Mouse (Mus musculus) naive thymus-derived CD4-positive, alpha-beta T cell, adult 2 months (primary cell): ENCODE data around the gene Ada.

Experiments used
- DNase-seq: peaks from one replicate; pipeline ENCODE4 v3.0.0-alpha.2; 2011; ENCODE audit warnings: low read depth

Gene Ada

DNA sequence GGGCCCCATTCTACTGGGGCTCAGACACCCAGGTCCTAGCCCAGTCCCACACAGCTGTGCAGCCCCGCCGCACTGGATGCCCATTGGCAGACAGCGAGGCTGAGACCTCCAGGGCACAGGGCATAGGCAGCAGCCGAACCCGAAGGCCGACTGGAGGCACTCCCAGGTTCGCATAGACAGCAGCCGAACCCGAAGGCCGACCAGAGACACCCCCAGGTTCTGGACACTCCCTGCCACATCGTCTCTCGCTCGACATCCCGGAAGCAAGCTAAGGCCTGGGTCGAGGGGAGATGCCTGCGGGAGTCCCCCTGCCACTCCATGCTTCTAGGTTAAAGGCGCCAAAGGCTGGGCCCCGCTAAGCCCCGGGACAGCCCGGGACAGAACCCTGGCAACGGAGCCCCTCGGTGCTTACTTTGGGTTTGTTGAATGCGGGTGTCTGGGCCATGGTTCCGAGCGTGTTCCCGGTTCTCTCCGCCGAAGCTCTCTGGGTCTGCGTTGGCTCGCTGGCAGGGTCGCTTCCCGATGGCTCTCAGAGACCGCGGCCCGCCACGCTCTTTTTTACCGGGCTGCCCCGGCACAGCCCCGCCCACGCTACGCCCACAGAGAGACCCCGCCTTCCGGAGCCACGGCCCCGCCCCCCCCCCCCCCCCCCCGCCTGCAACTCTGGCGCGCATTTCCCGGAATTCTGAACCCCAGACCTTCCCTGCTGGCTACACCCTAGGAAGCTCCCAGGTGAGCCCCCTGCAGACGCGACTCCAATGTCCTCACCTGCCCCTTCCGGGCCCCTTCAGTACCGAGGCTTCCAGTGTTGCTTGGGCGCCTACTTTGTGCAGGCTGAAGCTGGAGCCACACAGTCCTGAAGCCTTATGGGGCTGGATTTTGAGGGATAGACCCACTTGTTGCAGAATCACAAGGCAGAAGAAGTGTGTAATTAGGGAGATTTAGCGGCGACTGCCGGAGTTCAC, at the start of gene Ada:
Ada (minus strand) TSS at position 593 of the 965 bp plus-strand sequence.
- peak; percentile 66 for DNase-seq

DNA sequence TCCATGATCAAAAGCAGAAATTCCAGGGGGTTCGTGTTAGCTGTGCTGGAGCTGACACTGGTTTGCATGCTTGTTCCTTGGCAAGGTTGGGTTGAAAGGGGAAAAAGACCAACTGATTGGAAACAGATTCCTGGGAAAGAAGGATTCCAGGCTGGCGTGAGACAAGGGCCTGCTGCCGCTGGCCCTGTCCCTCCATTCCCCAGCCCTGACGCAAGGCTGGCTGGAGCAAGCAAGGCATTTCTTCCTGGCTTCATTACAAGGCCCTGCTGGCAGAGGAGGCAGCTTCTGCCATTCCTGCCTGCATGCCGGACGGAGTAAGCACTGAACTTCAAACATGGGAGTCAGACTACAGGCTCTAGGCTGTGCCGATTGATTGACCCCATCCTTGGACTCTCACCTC, 48.4 kb upstream of the Ada start:
- DNase-seq: no peak

DNA sequence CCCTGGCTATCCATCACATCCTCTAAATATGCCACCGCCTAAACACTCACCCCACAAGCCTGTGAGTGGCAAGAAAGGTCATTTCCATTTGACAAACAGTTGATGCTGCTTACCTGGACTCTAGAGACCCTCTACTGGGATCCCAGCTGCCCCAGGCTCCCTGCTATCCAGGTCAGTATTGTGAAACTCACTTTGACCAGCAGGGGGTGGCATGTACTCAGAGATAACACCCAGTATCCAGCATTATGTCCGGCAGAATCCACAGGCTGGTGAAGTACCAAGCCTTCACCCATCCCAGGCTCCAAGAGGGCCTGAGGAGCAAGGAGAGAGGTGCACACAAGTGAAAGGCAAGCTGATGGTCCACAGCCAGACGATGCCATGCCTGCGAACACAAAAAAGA, 38.4 kb upstream of the Ada start:
- DNase-seq: peak; percentile 53

DNA sequence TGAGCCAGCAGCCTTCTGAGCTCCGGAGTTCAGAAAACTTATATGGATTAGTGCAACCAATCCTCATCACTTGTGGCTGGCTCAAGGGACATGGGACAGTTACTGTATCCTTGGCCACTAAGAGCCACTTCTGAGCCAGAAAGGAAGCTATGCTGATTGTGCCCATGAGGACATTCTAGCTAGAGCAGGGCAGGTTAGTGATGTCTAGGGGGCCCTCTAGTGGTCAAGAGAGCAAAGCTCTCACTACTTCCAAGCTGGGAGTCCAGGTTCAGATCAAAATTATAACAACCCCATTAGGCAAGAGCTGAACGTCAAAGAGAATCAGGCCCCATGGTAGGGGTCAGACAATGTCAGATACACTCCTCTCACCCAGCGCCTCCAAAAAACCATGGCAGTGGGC, 37.7 kb upstream of the Ada start:
- peak; percentile 69 for DNase-seq

DNA sequence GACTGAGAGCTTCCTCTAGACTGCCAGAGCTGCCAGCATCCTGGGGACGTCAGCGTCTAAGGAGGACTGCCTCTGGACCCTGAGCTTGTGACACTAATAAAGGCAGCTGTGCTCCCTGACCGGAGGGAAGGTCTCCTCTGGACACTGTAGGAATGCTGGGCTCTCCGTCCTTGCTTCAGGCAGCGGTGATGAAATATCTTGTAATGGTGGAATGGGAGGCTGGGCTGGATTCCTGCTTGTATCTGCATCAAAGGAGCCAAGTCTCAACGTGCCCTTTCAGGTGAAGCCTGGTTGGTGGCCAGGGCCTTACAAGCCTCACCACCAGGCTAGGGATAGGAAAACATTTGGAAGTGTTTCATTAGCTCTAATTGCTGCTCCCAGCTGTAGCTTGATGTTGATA, 37.0 kb upstream of the Ada start:
- DNase-seq: no peak

DNA sequence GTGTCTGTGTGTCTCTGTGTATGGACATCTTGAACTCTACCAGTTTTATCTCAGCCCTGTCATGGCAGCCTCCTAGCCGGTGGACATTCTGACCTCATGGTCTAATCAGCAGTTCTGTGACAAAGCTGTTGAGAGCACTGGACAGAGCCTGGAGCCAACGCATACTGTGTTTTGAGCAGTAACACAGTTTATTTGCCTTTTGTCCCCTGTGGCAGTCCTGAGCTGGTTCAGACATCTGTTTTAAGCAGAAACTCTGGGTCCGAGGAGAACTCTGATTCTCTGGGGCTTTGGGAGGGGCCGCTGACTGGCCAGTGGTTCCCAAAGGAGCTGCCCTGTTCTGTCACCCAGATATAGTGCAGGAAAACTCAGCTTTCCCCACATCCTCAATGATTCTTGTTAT, 33.9 kb upstream of the Ada start:
- no peak for DNase-seq

DNA sequence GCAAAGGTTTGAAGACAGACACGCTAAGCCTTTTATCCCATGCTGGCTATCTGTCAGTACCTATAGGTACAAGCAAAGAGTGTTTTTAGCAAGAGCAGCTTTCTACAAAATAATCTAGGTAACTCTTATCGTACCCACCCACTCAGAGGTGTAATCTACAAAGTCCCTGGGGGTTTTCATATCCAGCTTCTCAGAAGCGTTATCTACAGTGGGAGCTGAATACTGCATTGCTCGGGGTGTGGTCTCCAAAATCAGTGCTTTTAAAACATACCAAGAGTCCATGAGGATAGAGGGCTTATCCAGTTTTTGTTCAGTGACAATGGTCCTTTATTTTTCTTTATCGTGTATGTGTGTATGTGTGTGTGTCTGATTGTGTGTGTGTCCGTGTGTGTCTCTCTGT, 33.3 kb upstream of the Ada start:
- no peak for DNase-seq

DNA sequence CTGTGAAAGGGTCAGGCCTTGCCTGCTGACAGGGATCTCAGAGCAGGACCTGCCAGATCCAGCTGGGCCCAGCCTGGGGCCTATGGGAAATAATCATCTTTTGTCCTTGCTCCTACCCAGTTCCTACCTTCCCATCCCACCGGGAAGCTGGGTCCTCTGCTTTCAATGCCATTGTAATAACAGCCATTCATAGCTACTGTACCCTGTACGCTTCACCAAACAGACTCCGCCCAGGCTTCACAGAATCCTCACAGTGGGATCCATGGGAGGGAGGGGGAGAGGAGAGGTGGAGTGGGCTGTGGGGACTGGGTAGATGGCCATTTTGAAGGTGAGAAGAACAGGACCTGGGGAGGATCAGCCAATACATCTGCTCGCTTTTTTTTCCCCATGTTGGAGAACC, 28.9 kb upstream of the Ada start:
- no peak for DNase-seq

DNA sequence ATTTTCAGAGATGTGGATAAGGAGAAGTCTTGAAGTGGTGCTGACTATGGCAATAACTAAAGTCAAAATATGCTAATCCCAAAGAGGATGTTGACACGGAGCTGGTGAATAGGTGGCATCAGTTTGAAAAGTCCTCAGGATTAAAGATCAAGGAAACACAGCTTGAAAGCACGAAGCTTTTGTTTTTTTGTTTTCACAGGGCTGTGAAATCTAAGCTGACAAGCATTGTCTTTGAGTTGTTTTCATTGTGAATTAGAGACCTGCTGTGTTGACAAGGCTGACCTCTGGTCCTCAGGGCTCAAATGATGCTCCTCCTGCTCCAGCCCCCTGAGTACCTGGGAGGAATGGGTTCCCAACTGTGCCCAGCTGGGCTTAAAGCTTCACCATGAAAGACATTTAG, 27.0 kb upstream of the Ada start:
- no peak for DNase-seq

DNA sequence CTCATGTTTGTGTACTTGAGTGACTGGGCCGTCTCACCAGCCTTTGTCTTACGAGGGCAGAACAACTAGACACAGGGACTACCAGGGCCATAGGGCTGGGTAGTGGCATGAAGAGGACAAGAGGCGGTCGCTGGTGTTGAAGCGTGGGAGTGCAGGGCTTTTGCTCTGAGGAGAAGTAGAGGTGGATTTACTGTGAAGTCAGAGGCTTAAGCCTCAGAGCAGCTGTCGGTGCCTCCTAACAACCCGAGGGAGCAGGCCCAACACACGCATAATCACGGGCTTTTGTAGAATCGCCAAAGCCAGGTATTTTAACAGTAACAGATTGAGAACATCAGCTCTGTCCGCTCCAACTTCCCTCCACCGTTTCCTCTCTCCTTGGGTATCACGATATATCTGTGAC, 26.6 kb upstream of the Ada start:
- no peak for DNase-seq

DNA sequence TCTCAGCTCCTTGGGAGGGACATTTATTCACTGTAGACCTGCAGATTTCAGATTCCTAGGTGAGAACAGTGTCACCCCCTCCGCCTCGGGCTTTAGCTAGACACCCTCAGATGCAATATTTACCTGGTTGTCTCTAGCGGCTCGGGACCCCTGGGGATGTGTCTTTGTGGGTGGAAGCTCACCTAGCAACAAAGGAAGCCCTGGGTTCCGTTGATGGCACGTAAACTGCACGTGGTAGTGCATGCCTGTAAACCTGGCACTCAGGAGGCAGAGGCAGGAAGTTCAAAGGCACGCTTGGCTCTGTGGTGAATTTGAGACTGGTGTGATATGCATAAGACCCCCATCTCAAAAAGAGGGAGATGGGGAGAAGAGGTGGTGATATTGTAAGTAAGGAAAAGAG, 20.7 kb upstream of the Ada start:
- DNase-seq: no peak

DNA sequence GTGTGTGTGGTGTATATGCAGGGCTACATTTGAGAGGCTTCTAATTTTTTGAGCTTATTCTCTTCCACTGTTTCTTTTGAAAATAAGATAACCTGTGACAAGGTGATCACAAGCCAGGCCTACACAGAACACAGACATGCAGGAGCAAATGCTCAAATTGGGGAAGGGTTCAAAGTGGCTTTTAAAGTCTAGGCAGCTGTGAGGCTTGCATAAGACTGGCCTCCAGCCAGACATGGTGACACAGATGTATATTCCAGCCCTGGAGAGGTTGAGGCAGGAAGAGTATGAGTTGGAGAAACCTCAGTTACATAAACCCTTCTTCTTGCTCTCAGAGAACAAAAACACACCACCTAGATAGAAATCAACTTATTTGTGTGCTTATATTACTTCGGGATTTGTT, 16.9 kb upstream of the Ada start:
- DNase-seq: no peak

DNA sequence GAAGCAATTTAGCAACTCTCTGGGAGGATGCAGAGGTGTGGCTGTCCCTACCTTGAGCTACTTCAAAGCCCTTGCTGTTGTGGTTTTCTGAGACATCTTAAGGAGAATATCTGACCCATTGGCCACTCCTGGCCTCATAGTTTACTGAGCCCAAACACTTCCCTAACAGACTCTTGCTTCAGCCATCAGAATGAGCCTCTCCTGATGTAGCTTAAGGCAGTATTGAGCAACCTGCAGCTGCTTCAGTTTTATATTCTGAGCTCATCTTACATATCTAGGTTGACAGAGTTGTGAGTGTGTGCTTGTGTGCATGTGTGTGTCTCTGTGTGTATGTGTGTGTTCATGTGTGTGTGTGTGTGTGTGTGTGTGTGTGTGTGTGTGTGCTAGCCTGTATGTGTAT, 16.2 kb upstream of the Ada start:
- DNase-seq: no peak

DNA sequence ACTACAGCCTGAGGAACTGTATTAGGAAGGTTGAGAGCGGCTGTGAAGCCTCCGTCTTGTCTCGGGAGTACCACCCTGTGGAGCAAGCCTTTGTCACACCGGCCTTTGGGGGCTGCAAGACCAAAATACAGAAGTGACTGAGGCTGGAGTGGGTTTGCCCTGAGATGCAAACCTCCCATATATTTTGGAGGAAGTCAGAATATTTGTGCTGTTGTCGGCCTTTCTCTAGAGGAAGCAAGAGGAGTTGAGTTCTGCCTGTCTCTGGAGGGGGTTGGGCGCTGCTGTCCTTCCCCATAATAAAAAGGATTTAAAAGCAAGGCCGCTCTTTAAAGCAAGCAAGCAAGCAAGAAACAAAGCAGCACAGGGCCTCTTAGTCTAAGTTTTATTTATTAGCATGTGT, 11.4 kb upstream of the Ada start:
- no peak for DNase-seq

DNA sequence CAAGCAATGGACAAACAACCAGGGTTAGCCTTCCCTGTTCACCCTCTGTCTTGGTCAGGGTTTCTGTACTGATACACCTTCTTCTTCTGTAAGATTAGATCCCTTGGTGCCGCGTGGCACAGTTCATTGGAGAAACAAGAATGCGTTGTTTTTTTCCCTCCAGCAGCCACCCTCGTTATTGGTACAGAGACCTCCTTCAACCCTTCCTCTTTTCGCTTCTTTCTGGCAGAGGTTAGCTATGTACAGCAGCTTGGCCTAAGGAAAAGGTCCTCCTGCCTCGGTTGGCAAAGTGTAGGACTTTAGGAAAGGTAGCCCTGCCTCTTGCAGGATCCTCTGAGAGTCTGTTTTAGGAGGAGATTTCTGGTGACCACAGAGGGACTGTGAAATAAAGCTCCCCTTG, 10.6 kb upstream of the Ada start:
- DNase-seq: no peak

DNA sequence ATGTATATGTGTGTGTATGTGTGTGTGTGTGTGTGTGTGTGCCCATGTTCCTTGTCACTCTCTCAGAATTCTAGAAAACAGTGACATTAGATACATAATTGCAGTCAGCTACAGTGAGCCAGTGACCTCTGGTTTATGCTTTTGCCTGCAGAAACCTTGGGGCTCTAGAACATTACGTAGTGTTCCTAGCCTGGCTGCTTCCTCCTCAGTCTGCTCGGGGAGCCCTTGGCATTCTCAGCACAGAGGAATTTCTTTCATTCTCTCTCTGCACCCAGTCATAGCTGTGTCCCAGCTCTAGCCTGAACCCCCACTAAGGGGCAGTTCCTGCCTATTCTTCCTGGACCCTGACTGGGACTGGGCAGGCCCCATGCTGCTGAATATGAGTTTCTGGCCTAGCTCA, 8.1 kb upstream of the Ada start:
- no peak for DNase-seq

DNA sequence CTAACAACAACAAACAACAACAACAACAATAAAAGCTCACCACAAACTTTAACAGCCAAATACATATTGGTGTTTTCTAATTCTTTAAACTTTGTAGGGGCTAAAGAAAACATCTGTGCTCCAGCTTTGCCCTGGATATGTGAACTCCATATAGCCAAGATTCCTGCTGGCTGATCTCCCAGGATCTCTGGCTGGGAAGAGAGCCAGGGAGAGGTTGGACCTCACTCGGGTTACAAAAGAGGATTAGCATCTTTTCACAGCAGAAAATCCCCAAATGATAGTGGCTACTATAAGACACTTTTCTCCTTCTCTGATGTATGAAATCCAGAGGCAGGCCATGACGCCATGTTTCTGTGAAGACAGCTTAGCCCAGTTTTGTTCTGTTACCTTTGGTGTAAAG, 6.7 kb upstream of the Ada start:
- DNase-seq: no peak

DNA sequence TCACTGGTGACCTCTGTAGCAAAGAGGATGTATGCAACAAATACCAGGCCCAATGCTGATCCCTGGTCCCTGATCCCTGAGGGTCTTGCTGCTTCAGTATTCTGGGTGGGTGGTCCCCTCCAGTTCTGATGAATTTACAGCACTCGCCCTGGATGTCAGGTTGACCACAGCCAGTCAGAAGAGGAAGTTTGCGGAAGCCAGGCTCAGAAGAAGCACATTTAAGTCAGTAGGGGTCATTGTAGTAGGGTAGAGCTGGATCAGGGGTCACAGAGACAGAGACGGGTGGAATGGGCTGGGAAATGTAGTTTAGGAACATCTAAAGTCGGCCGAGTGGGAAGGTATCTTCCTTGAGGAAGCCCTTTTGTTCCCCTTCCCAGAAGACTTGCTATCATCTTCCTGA, 4.2 kb upstream of the Ada start:
- DNase-seq: no peak

DNA sequence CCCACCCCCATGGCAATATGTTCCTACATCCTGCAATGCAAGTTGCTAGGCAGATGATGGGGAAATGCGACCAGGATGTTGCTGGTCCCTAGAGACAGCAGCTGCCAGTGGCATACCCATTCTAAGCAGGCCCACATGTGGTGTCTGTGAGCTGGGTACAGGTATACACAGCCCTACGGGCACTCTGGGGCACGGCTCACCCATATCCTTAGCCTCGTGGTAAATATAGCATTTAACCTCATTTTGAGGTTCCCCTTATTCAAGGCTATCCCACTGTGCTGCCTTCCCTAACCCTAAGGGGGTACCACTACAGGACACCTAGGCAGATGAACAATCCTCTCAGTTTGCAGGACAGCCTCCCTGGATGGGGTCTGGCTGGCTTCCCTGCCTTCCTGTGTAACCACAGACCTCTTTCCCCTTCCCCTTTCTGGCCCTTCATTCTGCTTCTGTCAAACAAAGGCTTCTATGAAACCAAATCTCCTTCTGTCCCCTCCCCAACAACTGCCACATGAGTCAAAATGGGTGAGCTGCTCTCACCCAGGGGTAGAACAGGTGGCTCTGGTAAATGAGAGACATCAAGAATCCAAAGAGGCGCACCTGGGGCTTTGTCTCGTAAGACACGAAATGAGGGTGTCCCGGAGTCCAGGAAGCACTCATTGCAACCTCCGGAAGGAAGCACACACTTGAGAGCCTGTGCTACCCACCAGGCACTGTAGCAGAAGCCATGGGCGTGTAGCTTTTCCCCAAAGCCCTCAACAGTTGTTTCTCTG, 5.1 kb downstream of the Ada start:
- DNase-seq: peak; percentile 42

DNA sequence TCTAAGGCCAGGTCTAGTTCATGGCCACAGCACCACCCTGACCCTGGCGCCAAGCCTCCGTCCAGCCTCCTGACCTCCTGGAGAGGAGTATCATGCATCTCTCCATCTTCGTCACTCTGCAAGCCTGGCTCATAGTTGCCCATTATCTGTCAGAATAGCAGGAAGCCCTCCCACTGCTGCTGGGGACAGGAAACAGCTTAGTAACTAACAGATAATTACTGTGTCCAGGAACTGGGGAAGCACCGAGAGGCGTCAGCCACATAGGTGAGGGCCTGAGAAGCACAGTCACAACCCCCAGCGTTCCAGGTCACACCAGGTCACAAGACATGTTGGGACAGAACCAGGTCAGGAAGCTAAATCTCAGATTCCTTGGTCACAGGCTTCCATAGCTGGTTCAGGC, 6.7 kb downstream of the Ada start:
- DNase-seq: no peak

DNA sequence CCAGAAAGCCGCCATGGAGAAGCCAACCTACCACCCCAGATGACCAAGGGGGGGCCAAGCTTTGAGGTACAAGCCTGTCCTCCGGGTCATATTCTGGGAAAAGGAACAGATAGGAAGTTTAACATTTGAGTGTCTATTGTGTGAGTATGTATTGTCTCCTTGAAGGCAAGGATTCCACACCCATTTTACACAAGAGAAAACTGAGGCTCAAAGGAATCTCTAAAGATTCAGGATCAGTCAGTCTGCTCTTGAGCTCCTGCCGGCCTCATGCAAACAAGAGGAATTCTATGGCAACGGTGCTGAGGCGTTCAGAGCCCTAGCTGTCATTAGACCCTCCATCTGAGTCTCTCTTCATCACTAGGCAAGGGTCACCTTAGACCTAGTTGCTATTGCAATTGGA, 7.4 kb downstream of the Ada start:
- no peak for DNase-seq

DNA sequence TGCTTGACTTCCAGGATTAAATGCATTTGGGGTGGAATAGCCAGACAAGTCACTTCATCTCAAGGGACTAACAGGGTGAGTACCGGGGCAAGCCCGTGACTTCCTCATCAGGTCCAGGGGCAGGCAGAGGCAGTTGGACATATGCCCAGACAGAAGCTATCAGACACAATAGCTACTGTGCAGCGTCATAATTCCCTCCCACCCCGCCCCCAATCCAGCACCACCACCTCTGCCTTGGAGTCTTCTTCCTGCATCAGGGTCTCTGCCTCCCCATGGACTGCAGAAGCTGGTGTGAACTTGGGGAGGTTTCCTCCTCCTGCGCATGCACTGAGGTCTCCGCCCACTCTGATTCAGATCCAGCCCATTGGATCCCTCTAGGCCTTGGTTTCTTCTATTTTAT, 14.1 kb downstream of the Ada start:
- no peak for DNase-seq

DNA sequence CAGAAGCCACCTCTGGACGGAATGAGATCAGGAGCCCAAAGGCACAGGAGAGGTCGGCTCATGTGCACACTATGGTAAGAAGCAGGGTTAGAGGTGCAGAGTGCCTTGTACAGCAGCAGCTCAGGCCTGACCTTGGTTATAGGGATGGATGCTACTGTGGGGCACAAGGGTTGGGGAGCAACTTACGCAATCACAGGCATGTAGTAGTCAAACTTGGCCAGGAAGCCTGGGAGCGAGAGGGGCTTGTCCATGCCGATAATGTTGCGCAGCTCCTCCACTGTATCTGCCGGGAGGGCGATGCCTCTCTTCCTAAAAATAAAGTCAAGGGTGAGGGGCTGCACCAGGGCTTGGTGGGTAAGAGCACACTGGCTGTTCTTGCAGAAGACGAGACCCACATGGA, 14.9 kb downstream of the Ada start:
- DNase-seq: no peak

DNA sequence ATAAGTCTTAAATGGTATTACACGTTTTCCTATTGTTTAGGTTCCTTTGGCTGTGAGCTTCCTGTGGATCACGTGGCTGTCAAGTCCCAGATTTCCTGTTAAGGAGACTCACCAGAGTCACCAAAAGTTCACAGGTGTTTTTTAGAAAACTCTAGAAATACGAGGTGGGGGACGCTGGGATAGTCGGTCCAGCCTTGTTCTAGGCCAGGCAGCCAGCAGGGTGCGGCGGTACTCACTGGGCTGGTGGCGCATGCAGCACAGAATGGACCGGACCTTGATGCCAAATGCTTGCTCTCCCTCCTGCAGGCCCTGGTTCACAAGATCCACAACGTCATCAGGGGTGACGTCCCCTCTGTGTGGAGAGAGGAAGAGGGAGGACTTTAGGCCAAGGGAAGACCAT, 18.0 kb downstream of the Ada start:
- DNase-seq: no peak
